Mouse (Mus musculus) mouse embryonic stem cell (cell line): ENCODE measurements around the gene Acp6.

Experiments
- in situ Hi-C, 2 experiments: fragments of 300-500 bp; cut with MboI; formaldehyde crosslinking; loops; 1 replicate in 1 of 2; 3 replicates in 1 of 2; pipeline ENCODE4 v1.14.3; 2019 to 2020; ENCODE audit warnings: low sequenced_read_pairs in 2 of 2, low pct_unique_long_range_greater_than_20kb in 1 of 2, mixed read lengths in 1 of 2; ENCODE audit not compliant: unreplicated experiment in 1 of 2

The Acp6 gene

GRCm38 (mm10) chr3:97172632-97173031 lies 14.1 kb downstream of the Acp6 start:
- in situ Hi-C loops, result loop anchor here in 1 of 2 experiments (25.0 kb wide), 1 partner anchor 610 kb away; the partner anchor contains the start of gene Txnip

GRCm38 (mm10) chr3:97178885-97179284 lies 20.3 kb downstream of the Acp6 start:
- in situ Hi-C loops, result no loop called here

GRCm38 (mm10) chr3:97180527-97180926 lies 21.9 kb downstream of the Acp6 start:
- in situ Hi-C loops, result loop anchor here in 1 of 2 experiments (10.0 kb wide), 1 partner anchor 246 kb away; no protein-coding TSS in a partner anchor

GRCm38 (mm10) chr3:97183810-97184209 lies 25.2 kb downstream of the Acp6 start:
- in situ Hi-C loops, result loop anchor here in 1 of 2 experiments (10.0 kb wide), 1 partner anchor 249 kb away; no protein-coding TSS in a partner anchor

- in situ Hi-C loops, result loop anchor here in 1 of 2 experiments (10.0 kb wide), 1 partner anchor 250 kb away; no protein-coding TSS in a partner anchor
Observed at GRCm38 (mm10) chr3:97185098-97185860, 26.7 kb downstream of the Acp6 start.

- in situ Hi-C loops, result no loop called here
Observed at GRCm38 (mm10) chr3:97196571-97196970, 38.0 kb downstream of the Acp6 start.

GRCm38 (mm10) chr3:97199261-97199660 lies 40.7 kb downstream of the Acp6 start:
- in situ Hi-C loops, result no loop called here

GRCm38 (mm10) chr3:97201943-97202342 lies 43.4 kb downstream of the Acp6 start:
- in situ Hi-C loops, result loop anchor here (10.0 kb wide), 2 partner anchors 133 to 267 kb away; no protein-coding TSS in a partner anchor

GRCm38 (mm10) chr3:97203880-97204279 lies 45.3 kb downstream of the Acp6 start:
- in situ Hi-C loops, result loop anchor here (10.0 kb wide), 2 partner anchors 131 to 269 kb away; no protein-coding TSS in a partner anchor

- in situ Hi-C loops, result loop anchor here (10.0 kb wide), 2 partner anchors 128 to 272 kb away; no protein-coding TSS in a partner anchor
Observed at GRCm38 (mm10) chr3:97206521-97206920, 47.9 kb downstream of the Acp6 start.

GRCm38 (mm10) chr3:97209351-97209750 lies 50.8 kb downstream of the Acp6 start:
- in situ Hi-C loops, result loop anchor here (10.0 kb wide), 2 partner anchors 125 to 275 kb away; no protein-coding TSS in a partner anchor

- in situ Hi-C loops, result no loop called here
Observed at GRCm38 (mm10) chr3:97211177-97211576, 52.6 kb downstream of the Acp6 start.

- in situ Hi-C loops, result no loop called here
Observed at GRCm38 (mm10) chr3:97213871-97214270, 55.3 kb downstream of the Acp6 start.

GRCm38 (mm10) chr3:97214439-97214838 lies 55.9 kb downstream of the Acp6 start:
- in situ Hi-C loops, result no loop called here

GRCm38 (mm10) chr3:97215526-97215925 lies 56.9 kb downstream of the Acp6 start:
- in situ Hi-C loops, result no loop called here

GRCm38 (mm10) chr3:97223261-97223660 lies 64.7 kb downstream of the Acp6 start:
- in situ Hi-C loops, result no loop called here

GRCm38 (mm10) chr3:97225231-97225630 lies 66.7 kb downstream of the Acp6 start:
- in situ Hi-C loops, result no loop called here

GRCm38 (mm10) chr3:97226719-97227118 lies 68.1 kb downstream of the Acp6 start:
- in situ Hi-C loops, result no loop called here
